Mouse (Mus musculus): ENCODE measurements around the gene Smg5. TPM values are rescaled to one million over a fixed set of nuclear protein-coding genes. Genes with fewer than 3 reads are reported as not detected.
"Not testable (repeated sequence)": the region's sequence is repeated elsewhere in the genome, so short reads cannot be mapped to it uniquely, and the experiment has no call there.

Smg5 gene
- total RNA-seq, 2 experiments from 2014 or later = 76.7 to 79.8 TPM

GRCm38 (mm10) chr3:88352907-88353306, 16.8 kb downstream of the Smg5 start:
- no peak for DNase-seq
- intact Hi-C loops (cut with DNase I) = loop anchor here (5.0 kb wide), 1 partner anchor 36 kb away; no protein-coding TSS in a partner anchor

GRCm38 (mm10) chr3:88354396-88355165, 18.5 kb downstream of the Smg5 start:
- intact Hi-C loops (cut with DNase I) = loop anchor here (5.0 kb wide), 1 partner anchor 37 kb away; no protein-coding TSS in a partner anchor
- DNase-seq = no peak

- DNase-seq = no peak
- intact Hi-C loops (cut with DNase I) = no loop called here
Observed at GRCm38 (mm10) chr3:88359584-88359983, 23.5 kb downstream of the Smg5 start.

- DNase-seq = no peak
- intact Hi-C loops (cut with DNase I) = no loop called here
Observed at GRCm38 (mm10) chr3:88359989-88360388, 23.9 kb downstream of the Smg5 start.

- intact Hi-C loops (cut with DNase I) = no loop called here
Observed at GRCm38 (mm10) chr3:88361096-88361495, 25.0 kb downstream of the Smg5 start.

GRCm38 (mm10) chr3:88361612-88362313, 25.7 kb downstream of the Smg5 start:
- no peak for DNase-seq
- intact Hi-C loops (cut with DNase I) = no loop called here

More at GRCm38 (mm10) chr3:88361096-88361495, 25.0 kb downstream of the Smg5 start:
- no peak for DNase-seq

- peak; percentile 39 for DNase-seq
Observed at GRCm38 (mm10) chr3:88363700-88364099, 27.6 kb downstream of the Smg5 start.

GRCm38 (mm10) chr3:88364337-88364736, 28.3 kb downstream of the Smg5 start, which contains the start of gene Paqr6:
TSS of gene Paqr6 (plus strand) at chr3:88364584.
- intact Hi-C loops (cut with DNase I) = no loop called here
- DNase-seq = peak; percentile 68

More at GRCm38 (mm10) chr3:88363700-88364099, 27.6 kb downstream of the Smg5 start:
- intact Hi-C loops (cut with DNase I) = no loop called here

- intact Hi-C loops (cut with DNase I) = no loop called here
- no peak for DNase-seq
Observed at GRCm38 (mm10) chr3:88365705-88366361, 29.8 kb downstream of the Smg5 start.

GRCm38 (mm10) chr3:88366830-88367428, 30.9 kb downstream of the Smg5 start:
- intact Hi-C loops (cut with DNase I); DNase-seq: not testable (repeated sequence)

GRCm38 (mm10) chr3:88367517-88367916, 31.5 kb downstream of the Smg5 start:
- DNase-seq; intact Hi-C loops (cut with DNase I): not testable (repeated sequence)

GRCm38 (mm10) chr3:88368511-88368910, 32.5 kb downstream of the Smg5 start:
- DNase-seq = not testable (repeated sequence)

GRCm38 (mm10) chr3:88372643-88373042, 36.6 kb downstream of the Smg5 start, which contains the start of gene Bglap3:
TSS of gene Bglap3 (minus strand) at chr3:88372743.
- intact Hi-C loops (cut with DNase I); DNase-seq: not testable (repeated sequence)

More at GRCm38 (mm10) chr3:88368511-88368910, 32.5 kb downstream of the Smg5 start:
- intact Hi-C loops (cut with DNase I) = not testable (repeated sequence)

GRCm38 (mm10) chr3:88375750-88376626, 39.9 kb downstream of the Smg5 start:
- intact Hi-C loops (cut with DNase I); DNase-seq: not testable (repeated sequence)

- intact Hi-C loops (cut with DNase I) = not testable (repeated sequence)
Observed at GRCm38 (mm10) chr3:88376644-88377043, 40.6 kb downstream of the Smg5 start.

GRCm38 (mm10) chr3:88378599-88378998, 42.5 kb downstream of the Smg5 start, which contains the start of gene Bglap2:
TSS of gene Bglap2 (minus strand) at chr3:88378699.
- intact Hi-C loops (cut with DNase I); DNase-seq: not testable (repeated sequence)

More at GRCm38 (mm10) chr3:88376644-88377043, 40.6 kb downstream of the Smg5 start:
- DNase-seq = not testable (repeated sequence)

- intact Hi-C loops (cut with DNase I); DNase-seq: not testable (repeated sequence)
Observed at GRCm38 (mm10) chr3:88381389-88382315, 45.6 kb downstream of the Smg5 start.

- DNase-seq; intact Hi-C loops (cut with DNase I): not testable (repeated sequence)
Observed at GRCm38 (mm10) chr3:88382383-88382782, 46.3 kb downstream of the Smg5 start.

All from left cerebral cortex, postnatal 4 days (tissue).